In the genomic region with DNA sequence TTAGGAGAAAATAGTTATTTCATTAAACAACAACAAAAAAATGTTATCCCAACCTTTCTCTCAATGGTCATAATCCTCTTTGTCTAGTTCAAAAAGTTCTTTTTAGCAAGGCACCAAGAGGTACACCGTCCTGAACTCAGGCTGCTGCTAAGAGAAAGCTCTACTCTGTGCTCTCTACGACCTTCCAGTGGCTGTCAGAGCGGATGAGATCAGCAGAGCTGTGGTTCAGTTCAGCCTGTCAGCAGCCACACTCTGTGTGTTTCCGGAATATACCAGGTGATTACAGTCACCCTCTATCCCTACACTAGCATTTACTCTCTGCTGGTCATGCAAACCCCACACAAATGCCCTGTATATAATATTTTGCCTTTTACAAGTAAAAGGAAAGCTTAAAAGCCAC, we compare ENCODE assay signal across 8 mouse cellular contexts. TPM values are rescaled to one million over a fixed set of nuclear protein-coding genes. Genes with fewer than 3 reads are reported as not detected.
DNase-seq lines count a peak whose midpoint lies in the region; ATAC-seq lines count a peak whose summit lies in the region.

No protein-coding gene starts in this region.

- DNase-seq in forebrain, embryonic 10.5 days (ENCODE audit: extremely low spot score, low spot score), result no peak
- DNase-seq in T-cell, adult 2 months (ENCODE audit: low spot score), result peak; percentile 61
- DNase-seq in lung, postnatal 14 days, result peak; percentile 32
- DNase-seq in thymus, postnatal 25 days, result peak; percentile 55
- no peak for DNase-seq in layer of hippocampus, adult 18-20 months (ENCODE audit: low spot score in 2 of 2)
- no peak for DNase-seq in frontal cortex, postnatal 25 days (ENCODE audit: low spot score in 2 of 2)

- H3K27me3 ChIP-seq in forebrain, embryonic 13.5 days, result no peaks in the 10 kb centered on the region
- H3K27me3 ChIP-seq in forebrain, embryonic 10.5 days (ENCODE audit: poor library complexity, severe bottlenecking), result peaks cover 16% of the 10 kb centered on the region
- no peaks in the 10 kb centered on the region for H3K27me3 ChIP-seq in heart, embryonic 11.5 days (ENCODE audit: control insufficient read depth, insufficient read depth, low read length)

- WGBS in forebrain, embryonic 13.5 days, result 24% methylated on average over 4 of the region's 4 CpGs
- WGBS in forebrain, embryonic 10.5 days, result 17% methylated on average over 4 of the region's 4 CpGs
- WGBS in heart, embryonic 11.5 days (ENCODE audit: insufficient replicate concordance), result 18% methylated on average over 4 of the region's 4 CpGs

- no peak for ATAC-seq in forebrain, embryonic 13.5 days
- no peak for ATAC-seq in heart, embryonic 11.5 days (replicated peaks; ENCODE audit: insufficient number of reproducible peaks, low FRiP score, low TSS enrichment)

- no peaks in the 10 kb centered on the region for H3K9me3 ChIP-seq in forebrain, embryonic 13.5 days (replicated peaks)
- no peaks in the 10 kb centered on the region for H3K9me3 ChIP-seq in forebrain, embryonic 10.5 days
- H3K9me3 ChIP-seq in heart, embryonic 11.5 days (replicated peaks; ENCODE audit: control insufficient read depth, low read length), result no peaks in the 10 kb centered on the region

- H3K4me2 ChIP-seq in forebrain, embryonic 13.5 days, result peak overlapping the region; percentile 53
- H3K4me2 ChIP-seq in heart, embryonic 11.5 days, result peak overlapping the region; percentile 57

- peaks cover 37% of the 10 kb centered on the region for H3K4me1 ChIP-seq in forebrain, embryonic 13.5 days
- H3K4me1 ChIP-seq in forebrain, embryonic 10.5 days, result peaks cover 49% of the 10 kb centered on the region
- H3K4me1 ChIP-seq in heart, embryonic 11.5 days (ENCODE audit: control insufficient read depth, insufficient read depth, low read length), result peaks cover 8% of the 10 kb centered on the region

- no peaks in the 10 kb centered on the region for H3K36me3 ChIP-seq in forebrain, embryonic 13.5 days (ENCODE audit: poor library complexity, severe bottlenecking)
- H3K36me3 ChIP-seq in forebrain, embryonic 10.5 days (replicated peaks), result no peaks in the 10 kb centered on the region
- no peaks in the 10 kb centered on the region for H3K36me3 ChIP-seq in heart, embryonic 11.5 days (ENCODE audit: control insufficient read depth, insufficient read depth, low read length)

- no peak overlapping the region for H3K27ac ChIP-seq in forebrain, embryonic 13.5 days
- no peak overlapping the region for H3K27ac ChIP-seq in forebrain, embryonic 10.5 days
- H3K27ac ChIP-seq in heart, embryonic 11.5 days (ENCODE audit: low read depth, low read length), result peak overlapping the region; percentile 46; the same call in 1 of the 2 replicates

- peak overlapping the region; percentile 48; the same call in 1 of the 2 replicates for H3K9ac ChIP-seq in forebrain, embryonic 13.5 days
- H3K9ac ChIP-seq in heart, embryonic 11.5 days (ENCODE audit: low read depth, low read length), result no peak overlapping the region

- peak overlapping the region; percentile 16 for H3K4me3 ChIP-seq in forebrain, embryonic 13.5 days
- H3K4me3 ChIP-seq in forebrain, embryonic 10.5 days, result no peak overlapping the region
- peak overlapping the region; percentile 8; the same call in 1 of the 2 replicates for H3K4me3 ChIP-seq in heart, embryonic 11.5 days (ENCODE audit: low read depth, low read length)

RNA-seq across cellular contexts. Expression of a gene that starts 4.2 kb away (rescaled TPM):
- polyA plus RNA-seq in forebrain, embryonic 13.5 days (2015; fragmentation: Nextera tagmentation; extraction: Ambion mirVana), result 4.3 and 4.4 TPM in 2 replicates
- 3.3 and 3.9 TPM in 2 replicates for polyA plus RNA-seq in forebrain, embryonic 10.5 days (2016; fragmentation: Nextera tagmentation; extraction: Ambion mirVana)
- polyA plus RNA-seq in heart, embryonic 11.5 days (2014; fragmentation: Nextera tagmentation; extraction: Ambion mirVana), result 54.3 and 67.1 TPM in 2 replicates
- total RNA-seq in layer of hippocampus, adult 18-20 months (2021), result 10 to 100 TPM; 18.7 to 23.1 TPM

Comparison
In these comparisons a context has a peak if more than half of its experiments do, and no peak if none do; other contexts are left out.
1. DNase-seq: peak in T-cell, adult 2 months (single experiment), lung, postnatal 14 days (single experiment) and thymus, postnatal 25 days (single experiment); none in forebrain, embryonic 10.5 days (single experiment), layer of hippocampus, adult 18-20 months (0 of 2) and frontal cortex, postnatal 25 days (0 of 2).
2. RNA of a gene that starts 4.2 kb away (polyA plus RNA-seq): 54.3 to 67.1 TPM in heart, embryonic 11.5 days; 4.3 to 4.4 TPM in forebrain, embryonic 13.5 days and 3.3 to 3.9 TPM in forebrain, embryonic 10.5 days; every median in the first group is over 10 times any median in the second.